Mouse (Mus musculus): ENCODE measurements around the gene Ncbp1. TPM values are rescaled to one million over a fixed set of nuclear protein-coding genes. Genes with fewer than 3 reads are reported as not detected.
A peak's percentile ranks its signal among the peaks of the same experiment; 100 is the strongest.
"Not testable (repeated sequence)": the region's sequence is repeated elsewhere in the genome, so short reads cannot be mapped to it uniquely, and the experiment has no call there.

Ncbp1 gene
- polyA plus RNA-seq, 1 experiment: 32.0 TPM

GRCm38 (mm10) chr4:46129311-46130004 lies 9.0 kb upstream of the Ncbp1 start:
- DNase-seq (ENCODE audit: low read depth): no peak

GRCm38 (mm10) chr4:46130221-46130620 lies 8.2 kb upstream of the Ncbp1 start:
- DNase-seq (ENCODE audit: low read depth): no peak

GRCm38 (mm10) chr4:46131791-46132190 lies 6.6 kb upstream of the Ncbp1 start:
- DNase-seq (ENCODE audit: low read depth): no peak

GRCm38 (mm10) chr4:46137629-46138286 lies 655 bp upstream of the Ncbp1 start:
- peak; percentile 31 for DNase-seq (ENCODE audit: low read depth)

- no peak for DNase-seq (ENCODE audit: low read depth)
These were observed 5.9 kb downstream of the Ncbp1 start for GRCm38 (mm10) chr4:46144323-46144722.

GRCm38 (mm10) chr4:46146881-46147280 lies 8.5 kb downstream of the Ncbp1 start:
- DNase-seq (ENCODE audit: low read depth): no peak

GRCm38 (mm10) chr4:46151903-46152544 lies 13.6 kb downstream of the Ncbp1 start:
- DNase-seq (ENCODE audit: low read depth): no peak

- no peak for DNase-seq (ENCODE audit: low read depth)
These were observed 25.6 kb downstream of the Ncbp1 start for GRCm38 (mm10) chr4:46164027-46164426.

- peak; percentile 55 for DNase-seq (ENCODE audit: low read depth)
These were observed 27.4 kb downstream of the Ncbp1 start for GRCm38 (mm10) chr4:46165831-46166230.

- no peak for DNase-seq (ENCODE audit: low read depth)
These were observed 33.3 kb downstream of the Ncbp1 start for GRCm38 (mm10) chr4:46171761-46172160.

GRCm38 (mm10) chr4:46176313-46176712 lies 37.9 kb downstream of the Ncbp1 start:
- DNase-seq (ENCODE audit: low read depth): no peak

- DNase-seq (ENCODE audit: low read depth): no peak
These were observed 38.6 kb downstream of the Ncbp1 start for GRCm38 (mm10) chr4:46177018-46177417.

- DNase-seq (ENCODE audit: low read depth): no peak
These were observed 39.1 kb downstream of the Ncbp1 start for GRCm38 (mm10) chr4:46177496-46177895.

- no peak for DNase-seq (ENCODE audit: low read depth)
These were observed 42.8 kb downstream of the Ncbp1 start for GRCm38 (mm10) chr4:46181168-46181567.

- no peak for DNase-seq (ENCODE audit: low read depth)
These were observed 43.8 kb downstream of the Ncbp1 start for GRCm38 (mm10) chr4:46182181-46182580.

- DNase-seq (ENCODE audit: low read depth): no peak
These were observed 47.0 kb downstream of the Ncbp1 start for GRCm38 (mm10) chr4:46185423-46185822.

GRCm38 (mm10) chr4:46185890-46186289 lies 47.5 kb downstream of the Ncbp1 start:
- no peak for DNase-seq (ENCODE audit: low read depth)

GRCm38 (mm10) chr4:46186466-46186865 lies 48.1 kb downstream of the Ncbp1 start:
- DNase-seq (ENCODE audit: low read depth): no peak

- not testable (repeated sequence) for DNase-seq (ENCODE audit: low read depth)
These were observed 53.6 kb downstream of the Ncbp1 start for GRCm38 (mm10) chr4:46192011-46192410.

GRCm38 (mm10) chr4:46195781-46196487 lies 57.5 kb downstream of the Ncbp1 start, which contains the start of gene Xpa:
Gene Xpa (minus strand): TSS chr4:46196311.
- peak; percentile 67 for DNase-seq (ENCODE audit: low read depth)

GRCm38 (mm10) chr4:46196513-46196912 lies 58.1 kb downstream of the Ncbp1 start:
- no peak for DNase-seq (ENCODE audit: low read depth)

- no peak for DNase-seq (ENCODE audit: low read depth)
These were observed 59.7 kb downstream of the Ncbp1 start for GRCm38 (mm10) chr4:46198064-46198463.
